Mouse (Mus musculus) spleen, adult 2 months (tissue): ENCODE results near the gene Slc19a1.

ENCODE experiments used
- CTCF ChIP-seq: fragments of 200-500 bp; IDR thresholded peaks from 2 replicates; pipeline ENCODE4 v1.5.1; 2011; ENCODE audit warnings: mild to moderate bottlenecking, inconsistent platforms; ENCODE audit not compliant: insufficient read depth, insufficient read length, insufficient replicate concordance; ENCODE audit errors: extremely low read depth
- POLR2A ChIP-seq: fragments of 200-500 bp; IDR thresholded peaks from 2 replicates; pipeline ENCODE4 v1.6.1; 2011; ENCODE audit warnings: low read depth, low read length, inconsistent platforms

DNA sequence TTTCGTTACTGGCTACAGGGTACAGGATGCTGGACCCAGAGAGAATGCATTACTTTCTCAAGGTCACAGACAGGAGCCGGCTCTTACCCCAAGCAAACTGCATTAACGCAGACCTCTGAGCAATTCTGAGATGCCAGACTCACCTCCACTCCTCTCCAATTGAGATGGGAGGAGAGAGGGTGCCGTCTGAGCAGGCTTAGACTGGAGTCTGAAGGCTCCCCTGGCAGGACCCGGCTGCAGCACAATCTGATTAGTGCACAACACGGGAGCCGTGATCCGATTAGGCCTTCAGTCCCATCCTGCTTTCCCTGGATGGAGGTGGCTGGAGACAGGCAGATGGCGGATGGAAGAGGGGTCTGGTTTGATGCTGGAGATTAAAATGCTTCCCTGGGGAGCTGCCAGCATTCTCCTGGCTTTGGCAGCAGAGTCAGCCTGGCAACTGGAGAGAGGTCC, 23.9 kb upstream of the Slc19a1 start:
- TF ChIP-seq CTCF (no peak), POLR2A (no peak)
